Mouse (Mus musculus) hindbrain, postnatal 0 days (tissue): ENCODE data around the gene Ptgir. TPM values are rescaled to one million over a fixed set of nuclear protein-coding genes. Genes with fewer than 3 reads are reported as not detected.

Experiments used
- ATAC-seq: fragments of 200-750 bp; cut with Nextera tagmentation; 2 replicates; pipeline ENCODE4 v1.8.0; 2017; ENCODE audit warnings: mild to moderate bottlenecking, moderate TSS enrichment, moderate library complexity
- DNase-seq: peaks from one replicate; pipeline ENCODE4 v3.0.0-alpha.2; 2015; ENCODE audit warnings: low spot score
- H3K27ac ChIP-seq: fragments of 300-500 bp; sonication (generic); 2 replicates; pipeline ENCODE4 v1.5.1; 2014; ENCODE audit warnings: mild to moderate bottlenecking
- H3K27me3 ChIP-seq: fragments of 300-500 bp; sonication (generic); 2 replicates; pipeline ENCODE4 v1.6.1; 2014; ENCODE audit warnings: low read length, mixed read lengths; ENCODE audit not compliant: insufficient read depth
- H3K36me3 ChIP-seq: fragments of 300-500 bp; sonication (generic); 2 replicates; pipeline ENCODE4 v1.6.1; 2014; ENCODE audit warnings: low read length, mixed read lengths; ENCODE audit not compliant: insufficient read depth
- H3K4me1 ChIP-seq: fragments of 300-500 bp; sonication (generic); 2 replicates; pipeline ENCODE4 v1.6.1; 2014; ENCODE audit warnings: antibody characterized with exemption, low read length, mixed read lengths; ENCODE audit not compliant: insufficient read depth
- H3K4me2 ChIP-seq: fragments of 300-500 bp; sonication (generic); 2 replicates; pipeline ENCODE4 v1.6.1; 2014; ENCODE audit warnings: low read depth, mild to moderate bottlenecking, low read length, moderate library complexity, mixed read lengths
- H3K4me3 ChIP-seq: fragments of 300-500 bp; sonication (generic); 2 replicates; pipeline ENCODE4 v1.5.1; 2014; ENCODE audit warnings: low read length
- H3K9ac ChIP-seq: fragments of 300-500 bp; sonication (generic); replicated peaks from 2 replicates; pipeline ENCODE4 v1.6.1; 2014; ENCODE audit warnings: mild to moderate bottlenecking, low read length, moderate library complexity, mixed read lengths
- H3K9me3 ChIP-seq: fragments of 300-500 bp; sonication (generic); 2 replicates; pipeline ENCODE4 v1.6.1; 2016; ENCODE audit warnings: low read length, mixed read lengths
- CTCF ChIP-seq: IDR thresholded peaks from 2 replicates; pipeline ENCODE4 v1.5.1; 2016; ENCODE audit warnings: antibody characterized with exemption, control low read depth, low read depth
- WGBS: fragments of 180-500 bp; shearing (Covaris S2); extraction: QIAGEN DNeasy Blood & Tissue Kit; methylation state at CpG from one replicate; pipeline ENCODE4 v1.1.7; 2014; 5-methylcytosine and 5-hydroxymethylcytosine counted together
- polyA plus RNA-seq: library from polyadenylated mRNA; unstranded; fragments of >200 nt; fragmentation: Nextera tagmentation; extraction: Ambion mirVana; gene quantifications from 2 replicates; pipeline ENCODE4 v1.2.1, GENCODE M21; 2015
- total RNA-seq: library from RNA; depleted of rRNA; stranded (reverse); fragments of >200 nt; gene quantifications from 2 replicates; pipeline ENCODE4 v1.2.3, GENCODE M21; 2014

The Ptgir gene
- total and polyA plus RNA-seq, 2 experiments from 2014 or later = 0.05 to 0.21 TPM

GRCm38 (mm10) chr7:16885905-16886304 is 20.4 kb upstream of the Ptgir start:
- Histone ChIP-seq H3K36me3 (peaks cover 17% of the 10 kb centered on the region; the same call in 1 of the 2 replicates), H3K4me3 (peak overlapping the region; percentile 16; the same call in 1 of the 2 replicates)

GRCm38 (mm10) chr7:16890536-16890935 is 15.8 kb upstream of the Ptgir start:
- peaks cover 4% of the 10 kb centered on the region; the same call in 1 of the 2 replicates for H3K4me1 ChIP-seq
- no peak overlapping the region for H3K4me3 ChIP-seq
- H3K27ac ChIP-seq = no peak overlapping the region
- no peak for ATAC-seq
- DNase-seq = no peak
- 0 out of 2 replicates have a peak, but pooled peaks cover 10% of the 10 kb centered on the region for H3K36me3 ChIP-seq
- H3K9ac ChIP-seq = no peak overlapping the region
- 46% methylated on average over 6 of the region's 6 CpGs for WGBS
- H3K9me3 ChIP-seq = no peaks in the 10 kb centered on the region
- no peaks in the 10 kb centered on the region for H3K27me3 ChIP-seq
- no peak for TF ChIP-seq CTCF
- 0 out of 2 replicates have a peak overlapping the region, but pooled peaks have one; percentile 55 for H3K4me2 ChIP-seq

More at GRCm38 (mm10) chr7:16885905-16886304, 20.4 kb upstream of the Ptgir start:
- Histone ChIP-seq H3K9me3 (no peaks in the 10 kb centered on the region), H3K27me3 (no peaks in the 10 kb centered on the region; the same call in 1 of the 2 replicates), H3K4me2 (no peak overlapping the region), H3K9ac (no peak overlapping the region), H3K27ac (no peak overlapping the region), H3K4me1 (no peaks in the 10 kb centered on the region)
- DNase-seq (no peak), ATAC-seq (peak; percentile 21; the same call in 1 of the 2 replicates)
- 49% methylated on average over 53 of the region's 59 CpGs for WGBS
- TF ChIP-seq CTCF = no peak

GRCm38 (mm10) chr7:16890944-16891343 is 15.3 kb upstream of the Ptgir start:
- no peaks in the 10 kb centered on the region for H3K9me3 ChIP-seq
- no peak overlapping the region for H3K27ac ChIP-seq
- 0 out of 2 replicates have a peak, but pooled peaks cover 10% of the 10 kb centered on the region for H3K36me3 ChIP-seq
- no peak for ATAC-seq
- no peak for DNase-seq
- 4% methylated on average over 23 of the region's 23 CpGs for WGBS
- no peak overlapping the region for H3K4me3 ChIP-seq
- H3K4me2 ChIP-seq = 0 out of 2 replicates have a peak overlapping the region, but pooled peaks have one; percentile 55
- H3K4me1 ChIP-seq = peaks cover 4% of the 10 kb centered on the region; the same call in 1 of the 2 replicates
- no peak for TF ChIP-seq CTCF
- no peaks in the 10 kb centered on the region for H3K27me3 ChIP-seq
- H3K9ac ChIP-seq = no peak overlapping the region

GRCm38 (mm10) chr7:16891641-16892351 is 14.5 kb upstream of the Ptgir start, which contains the start of gene Gng8:
TSS of gene Gng8 (plus strand) at chr7:16891786.
- TF ChIP-seq CTCF = peak; percentile 96
- under 1% methylated on average over 30 of the region's 30 CpGs for WGBS
- H3K9me3 ChIP-seq = no peaks in the 10 kb centered on the region
- DNase-seq = peak; percentile 93
- H3K4me2 ChIP-seq = peak within 1 kb of the TSS; percentile 55
- H3K4me3 ChIP-seq = peak within 1 kb of the TSS; percentile 24
- no peak within 1 kb of the TSS for H3K27ac ChIP-seq
- peaks cover 4% of the 10 kb centered on the region; the same call in 1 of the 2 replicates for H3K4me1 ChIP-seq
- H3K36me3 ChIP-seq = 0 out of 2 replicates have a peak, but pooled peaks cover 10% of the 10 kb centered on the region
- H3K9ac ChIP-seq = no peak within 1 kb of the TSS
- H3K27me3 ChIP-seq = no peaks in the 10 kb centered on the region
- ATAC-seq = peak; percentile 59

- no peaks in the 10 kb centered on the region for H3K27me3 ChIP-seq
- WGBS = 52% methylated on average over 9 of the region's 9 CpGs
- no peak for ATAC-seq
Observed at GRCm38 (mm10) chr7:16892352-16892730, 13.9 kb upstream of the Ptgir start.

GRCm38 (mm10) chr7:16893612-16894011 is 12.7 kb upstream of the Ptgir start:
- H3K27ac ChIP-seq = no peak overlapping the region

More at GRCm38 (mm10) chr7:16892352-16892730, 13.9 kb upstream of the Ptgir start:
- DNase-seq = no peak
- Histone ChIP-seq H3K4me3 (no peak overlapping the region; the same call in 1 of the 2 replicates), H3K4me2 (no peak overlapping the region), H3K9ac (no peak overlapping the region), H3K4me1 (peaks cover 4% of the 10 kb centered on the region; the same call in 1 of the 2 replicates), H3K9me3 (no peaks in the 10 kb centered on the region), H3K36me3 (0 out of 2 replicates have a peak, but pooled peaks cover 10% of the 10 kb centered on the region), H3K27ac (no peak overlapping the region)
- TF ChIP-seq CTCF = no peak; the same call in 1 of the 2 replicates

More at GRCm38 (mm10) chr7:16893612-16894011, 12.7 kb upstream of the Ptgir start:
- Histone ChIP-seq H3K27me3 (no peaks in the 10 kb centered on the region), H3K4me1 (peaks cover 4% of the 10 kb centered on the region; the same call in 1 of the 2 replicates), H3K9me3 (no peaks in the 10 kb centered on the region), H3K36me3 (no peaks in the 10 kb centered on the region), H3K4me2 (no peak overlapping the region), H3K4me3 (no peak overlapping the region), H3K9ac (no peak overlapping the region)
- TF ChIP-seq CTCF = no peak
- 9% methylated on average over 6 of the region's 6 CpGs for WGBS
- ATAC-seq (no peak), DNase-seq (no peak)
